Mouse (Mus musculus) embryonic facial prominence, embryonic 11.5 days (tissue): ENCODE data around the gene Shc1. TPM values are rescaled to one million over a fixed set of nuclear protein-coding genes. Genes with fewer than 3 reads are reported as not detected.
"Not testable (repeated sequence)": the region's sequence is repeated elsewhere in the genome, so short reads cannot be mapped to it uniquely, and the experiment has no call there.

Source experiments
- ATAC-seq: fragments of 200-750 bp; cut with Nextera tagmentation; replicated peaks from 2 replicates; pipeline ENCODE4 v1.8.0; 2017; ENCODE audit warnings: low read depth; ENCODE audit not compliant: insufficient number of reproducible peaks, low FRiP score, low TSS enrichment
- DNase-seq: peaks from one replicate; pipeline ENCODE4 v3.0.0-alpha.2; 2015; ENCODE audit warnings: low spot score
- H3K27ac ChIP-seq: fragments of 300-500 bp; sonication (generic); replicated peaks from 2 replicates; pipeline ENCODE4 v1.5.1; 2014; ENCODE audit warnings: mild to moderate bottlenecking, low read depth, low read length, control low read depth
- H3K27me3 ChIP-seq: fragments of 300-500 bp; sonication (generic); 2 replicates; pipeline ENCODE4 v1.6.1; 2014; ENCODE audit warnings: mild to moderate bottlenecking, low read length, moderate library complexity, mixed read lengths; ENCODE audit not compliant: control insufficient read depth, insufficient read depth
- H3K36me3 ChIP-seq: fragments of 300-500 bp; sonication (generic); replicated peaks from 2 replicates; pipeline ENCODE4 v1.6.1; 2014; ENCODE audit warnings: low read depth, mild to moderate bottlenecking, low read length, moderate library complexity, mixed read lengths; ENCODE audit not compliant: control insufficient read depth, insufficient read depth
- H3K4me1 ChIP-seq: fragments of 300-500 bp; sonication (generic); 2 replicates; pipeline ENCODE4 v1.6.1; 2014; ENCODE audit warnings: low read length, mixed read lengths; ENCODE audit not compliant: control insufficient read depth, insufficient read depth
- H3K4me2 ChIP-seq: fragments of 300-500 bp; sonication (generic); 2 replicates; pipeline ENCODE4 v1.6.1; 2014; ENCODE audit warnings: low read depth, mild to moderate bottlenecking, control low read depth, low read length, moderate library complexity
- H3K4me3 ChIP-seq: fragments of 300-500 bp; sonication (generic); 2 replicates; pipeline ENCODE4 v1.5.1; 2014; ENCODE audit warnings: low read depth, low read length, control low read depth
- H3K9ac ChIP-seq: fragments of 300-500 bp; sonication (generic); replicated peaks from 2 replicates; pipeline ENCODE4 v1.6.1; 2014; ENCODE audit warnings: mild to moderate bottlenecking, control low read depth, low read length
- H3K9me3 ChIP-seq: fragments of 300-500 bp; sonication (generic); replicated peaks from 2 replicates; pipeline ENCODE4 v1.6.1; 2016; ENCODE audit warnings: mild to moderate bottlenecking, low read length, inconsistent platforms, mixed read lengths; ENCODE audit not compliant: control insufficient read depth
- WGBS: fragments of 180-500 bp; shearing (Covaris S2); extraction: QIAGEN DNeasy Blood & Tissue Kit; methylation state at CpG from one replicate; pipeline ENCODE4 v1.1.7; 2014; 5-methylcytosine and 5-hydroxymethylcytosine counted together
- polyA plus RNA-seq: library from polyadenylated mRNA; unstranded; fragments of >200 nt; fragmentation: Nextera tagmentation; extraction: Ambion mirVana; gene quantifications from 2 replicates; pipeline ENCODE4 v1.2.1, GENCODE M21; 2014

Gene Shc1
- polyA plus RNA-seq, 1 experiment from 2014 or later: 43.6 TPM

- Histone ChIP-seq H3K27me3 (no peaks in the 10 kb centered on the region), H3K9me3 (no peaks in the 10 kb centered on the region), H3K4me3 (peak overlapping the region; percentile 41), H3K4me2 (peak overlapping the region; percentile 77), H3K9ac (peak overlapping the region; percentile 51; the same call in 1 of the 2 replicates), H3K4me1 (peaks cover 3% of the 10 kb centered on the region; the same call in 1 of the 2 replicates), H3K27ac (0 out of 2 replicates have a peak overlapping the region, but pooled peaks have one; percentile 60), H3K36me3 (peaks cover 6% of the 10 kb centered on the region; the same call in 1 of the 2 replicates)
- DNase-seq: no peak
- 73% methylated on average over 6 of the region's 6 CpGs for WGBS
- ATAC-seq: no peak
Observed at GRCm38 (mm10) chr3:89422556-89423205, 4.4 kb downstream of the Shc1 start.

GRCm38 (mm10) chr3:89424416-89425140 lies 6.3 kb downstream of the Shc1 start:
- WGBS: 84% methylated on average over 5 of the region's 5 CpGs
- Histone ChIP-seq H3K27ac (no peak overlapping the region), H3K4me2 (no peak overlapping the region), H3K4me3 (no peak overlapping the region), H3K9me3 (no peaks in the 10 kb centered on the region), H3K27me3 (no peaks in the 10 kb centered on the region), H3K9ac (no peak overlapping the region; the same call in 1 of the 2 replicates), H3K36me3 (peaks cover 6% of the 10 kb centered on the region; the same call in 1 of the 2 replicates), H3K4me1 (peaks cover 3% of the 10 kb centered on the region; the same call in 1 of the 2 replicates)
- DNase-seq (no peak), ATAC-seq (no peak)

GRCm38 (mm10) chr3:89425141-89425525 lies 6.9 kb downstream of the Shc1 start:
- Histone ChIP-seq H3K4me3 (no peak overlapping the region), H3K9me3 (no peaks in the 10 kb centered on the region), H3K9ac (no peak overlapping the region), H3K4me1 (peaks cover 3% of the 10 kb centered on the region; the same call in 1 of the 2 replicates), H3K36me3 (peaks cover 6% of the 10 kb centered on the region; the same call in 1 of the 2 replicates), H3K4me2 (no peak overlapping the region), H3K27me3 (no peaks in the 10 kb centered on the region), H3K27ac (no peak overlapping the region)
- 87% methylated on average over 5 of the region's 5 CpGs for WGBS
- ATAC-seq: no peak
- DNase-seq: no peak

GRCm38 (mm10) chr3:89425876-89426275 lies 7.6 kb downstream of the Shc1 start:
- Histone ChIP-seq H3K4me2 (no peak overlapping the region), H3K4me3 (no peak overlapping the region), H3K27ac (no peak overlapping the region), H3K4me1 (peaks cover 3% of the 10 kb centered on the region; the same call in 1 of the 2 replicates), H3K36me3 (peaks cover 6% of the 10 kb centered on the region; the same call in 1 of the 2 replicates), H3K9ac (no peak overlapping the region), H3K27me3 (no peaks in the 10 kb centered on the region), H3K9me3 (no peaks in the 10 kb centered on the region)
- DNase-seq (no peak), ATAC-seq (no peak)
- 90% methylated on average over 4 of the region's 4 CpGs for WGBS

- peaks cover 13% of the 10 kb centered on the region for H3K36me3 ChIP-seq
- not testable (repeated sequence) for H3K4me1 ChIP-seq, H3K9ac ChIP-seq, DNase-seq, H3K27ac ChIP-seq, H3K27me3 ChIP-seq, ATAC-seq, H3K4me2 ChIP-seq, H3K4me3 ChIP-seq, H3K9me3 ChIP-seq
- WGBS: 94% methylated on average over 6 of the region's 7 CpGs
Observed at GRCm38 (mm10) chr3:89429021-89429420, 10.8 kb downstream of the Shc1 start.

GRCm38 (mm10) chr3:89430171-89431159 lies 12.2 kb downstream of the Shc1 start, which contains the start of gene Pygo2:
Gene Pygo2, plus strand, starts transcription at chr3:89430214.
- peak; percentile 95 for ATAC-seq
- WGBS: 3% methylated on average over 58 of the region's 68 CpGs
- Histone ChIP-seq H3K4me3 (peak within 1 kb of the TSS; percentile 97), H3K27me3 (no peaks in the 10 kb centered on the region), H3K4me2 (peak within 1 kb of the TSS; percentile 82), H3K9me3 (no peaks in the 10 kb centered on the region), H3K4me1 (no peaks in the 10 kb centered on the region), H3K27ac (peak within 1 kb of the TSS; percentile 83), H3K9ac (peak within 1 kb of the TSS; percentile 94), H3K36me3 (peaks cover 7% of the 10 kb centered on the region)
- peak; percentile 95 for DNase-seq

- no peak overlapping the region for H3K4me2 ChIP-seq
- WGBS: 91% methylated on average over 5 of the region's 8 CpGs
- no peaks in the 10 kb centered on the region; the same call in 1 of the 2 replicates for H3K4me1 ChIP-seq
- no peak overlapping the region for H3K9ac ChIP-seq
- DNase-seq (no peak), ATAC-seq (no peak)
- no peak overlapping the region for H3K27ac ChIP-seq
- peaks cover 7% of the 10 kb centered on the region for H3K36me3 ChIP-seq
- H3K27me3 ChIP-seq: no peaks in the 10 kb centered on the region
- no peaks in the 10 kb centered on the region for H3K9me3 ChIP-seq
- no peak overlapping the region for H3K4me3 ChIP-seq
Observed at GRCm38 (mm10) chr3:89432606-89433005, 14.4 kb downstream of the Shc1 start.
